Mouse (Mus musculus) lung, embryonic 16.5 days (tissue): ENCODE data around the gene Ap4m1. TPM values are rescaled to one million over a fixed set of nuclear protein-coding genes. Genes with fewer than 3 reads are reported as not detected.

Experiments
- ATAC-seq: fragments of 200-750 bp; cut with Nextera tagmentation; 2 replicates; pipeline ENCODE4 v1.8.0; 2017; ENCODE audit warnings: low read depth, mild to moderate bottlenecking, moderate library complexity
- H3K27ac ChIP-seq: fragments of 300-500 bp; sonication (generic); 2 replicates; pipeline ENCODE4 v1.5.1; 2014; ENCODE audit warnings: mild to moderate bottlenecking, control low read depth, low read length
- H3K27me3 ChIP-seq: fragments of 300-500 bp; sonication (generic); 2 replicates; pipeline ENCODE4 v1.6.1; 2014; ENCODE audit warnings: low read depth, low read length, mixed read lengths; ENCODE audit not compliant: control insufficient read depth, insufficient read depth
- H3K36me3 ChIP-seq: fragments of 300-500 bp; sonication (generic); 2 replicates; pipeline ENCODE4 v1.6.1; 2014; ENCODE audit warnings: low read length; ENCODE audit not compliant: control insufficient read depth, insufficient read depth
- H3K4me1 ChIP-seq: fragments of 300-500 bp; sonication (generic); replicated peaks from 2 replicates; pipeline ENCODE4 v1.6.1; 2014; ENCODE audit warnings: low read length, mixed read lengths; ENCODE audit not compliant: control insufficient read depth, insufficient read depth
- H3K4me2 ChIP-seq: fragments of 300-500 bp; sonication (generic); 2 replicates; pipeline ENCODE4 v1.6.1; 2014; ENCODE audit warnings: low read depth, low read length, control low read depth
- H3K4me3 ChIP-seq: fragments of 300-500 bp; sonication (generic); 2 replicates; pipeline ENCODE4 v1.5.1; 2014; ENCODE audit warnings: mild to moderate bottlenecking, low read length, control low read depth
- H3K9ac ChIP-seq: fragments of 300-500 bp; sonication (generic); 2 replicates; pipeline ENCODE4 v1.6.1; 2014; ENCODE audit warnings: low read length, control low read depth
- H3K9me3 ChIP-seq: fragments of 300-500 bp; sonication (generic); 2 replicates; pipeline ENCODE4 v1.6.1; 2016; ENCODE audit warnings: low read length; ENCODE audit not compliant: control insufficient read depth
- WGBS: fragments of 180-500 bp; shearing (Covaris S2); extraction: QIAGEN DNeasy Blood & Tissue Kit; methylation state at CpG from one replicate; pipeline ENCODE4 v1.1.7; 2014; 5-methylcytosine and 5-hydroxymethylcytosine counted together
- polyA plus RNA-seq: library from polyadenylated mRNA; unstranded; fragments of >200 nt; fragmentation: Nextera tagmentation; extraction: Ambion mirVana; gene quantifications from 2 replicates; pipeline ENCODE4 v1.2.1, GENCODE M21; 2015

The Ap4m1 gene
- polyA plus RNA-seq, 1 experiment from 2014 or later = 26.2 TPM

GRCm38 (mm10) chr5:138160842-138161665 is 10.7 kb upstream of the Ap4m1 start, which contains the start of gene Cops6:
Cops6 (plus strand) TSS chr5:138161071.
- peak within 1 kb of the TSS; percentile 86 for H3K9ac ChIP-seq
- peak within 1 kb of the TSS; percentile 72 for H3K27ac ChIP-seq
- peaks cover 31% of the 10 kb centered on the region for H3K36me3 ChIP-seq
- H3K4me1 ChIP-seq = peaks cover 8% of the 10 kb centered on the region; the same call in 1 of the 2 replicates
- peak; percentile 97 for ATAC-seq
- H3K27me3 ChIP-seq = no peaks in the 10 kb centered on the region
- no peaks in the 10 kb centered on the region for H3K9me3 ChIP-seq
- H3K4me3 ChIP-seq = peak within 1 kb of the TSS; percentile 91
- under 1% methylated on average over 42 of the region's 42 CpGs for WGBS
- H3K4me2 ChIP-seq = peak within 1 kb of the TSS; percentile 79

GRCm38 (mm10) chr5:138163046-138163445 is 8.8 kb upstream of the Ap4m1 start:
- H3K27ac ChIP-seq = no peak overlapping the region
- no peak overlapping the region for H3K4me3 ChIP-seq
- peaks cover 49% of the 10 kb centered on the region for H3K36me3 ChIP-seq
- no peak for ATAC-seq
- no peak overlapping the region for H3K4me2 ChIP-seq
- no peaks in the 10 kb centered on the region for H3K9me3 ChIP-seq
- peaks cover 8% of the 10 kb centered on the region; the same call in 1 of the 2 replicates for H3K4me1 ChIP-seq
- 62% methylated on average over 6 of the region's 6 CpGs for WGBS
- no peak overlapping the region for H3K9ac ChIP-seq
- H3K27me3 ChIP-seq = no peaks in the 10 kb centered on the region

DNA sequence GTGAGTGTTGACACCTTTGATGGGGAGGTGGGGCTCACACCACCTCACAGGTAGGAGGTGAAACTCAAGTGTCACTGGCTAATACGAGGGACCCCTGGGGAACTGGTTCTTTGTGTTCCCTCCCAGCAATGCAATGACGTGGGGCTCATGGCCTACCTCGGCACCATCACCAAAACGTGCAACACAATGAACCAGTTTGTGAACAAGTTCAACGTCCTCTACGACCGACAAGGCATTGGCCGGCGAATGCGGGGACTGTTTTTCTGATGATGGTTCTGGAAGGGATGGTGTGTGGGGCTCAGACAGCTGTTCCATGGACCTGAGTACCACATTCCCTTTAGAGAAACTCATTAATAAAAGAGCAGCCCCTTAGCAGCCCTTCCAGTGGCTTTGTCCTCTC is 8.2 kb upstream of the Ap4m1 start:
- Histone ChIP-seq H3K27me3 (no peaks in the 10 kb centered on the region), H3K9ac (no peak overlapping the region), H3K36me3 (peaks cover 52% of the 10 kb centered on the region), H3K9me3 (no peaks in the 10 kb centered on the region), H3K27ac (no peak overlapping the region), H3K4me3 (no peak overlapping the region), H3K4me1 (peaks cover 8% of the 10 kb centered on the region; the same call in 1 of the 2 replicates), H3K4me2 (no peak overlapping the region)
- ATAC-seq = no peak
- 65% methylated on average over 10 of the region's 10 CpGs for WGBS

GRCm38 (mm10) chr5:138165594-138165993 is 6.2 kb upstream of the Ap4m1 start:
- Histone ChIP-seq H3K9ac (no peak overlapping the region), H3K4me1 (peaks cover 12% of the 10 kb centered on the region), H3K9me3 (no peaks in the 10 kb centered on the region), H3K4me2 (no peak overlapping the region), H3K27me3 (no peaks in the 10 kb centered on the region), H3K4me3 (no peak overlapping the region), H3K36me3 (peaks cover 57% of the 10 kb centered on the region), H3K27ac (no peak overlapping the region)
- no peak for ATAC-seq
- WGBS = 68% methylated on average over 8 of the region's 8 CpGs

DNA sequence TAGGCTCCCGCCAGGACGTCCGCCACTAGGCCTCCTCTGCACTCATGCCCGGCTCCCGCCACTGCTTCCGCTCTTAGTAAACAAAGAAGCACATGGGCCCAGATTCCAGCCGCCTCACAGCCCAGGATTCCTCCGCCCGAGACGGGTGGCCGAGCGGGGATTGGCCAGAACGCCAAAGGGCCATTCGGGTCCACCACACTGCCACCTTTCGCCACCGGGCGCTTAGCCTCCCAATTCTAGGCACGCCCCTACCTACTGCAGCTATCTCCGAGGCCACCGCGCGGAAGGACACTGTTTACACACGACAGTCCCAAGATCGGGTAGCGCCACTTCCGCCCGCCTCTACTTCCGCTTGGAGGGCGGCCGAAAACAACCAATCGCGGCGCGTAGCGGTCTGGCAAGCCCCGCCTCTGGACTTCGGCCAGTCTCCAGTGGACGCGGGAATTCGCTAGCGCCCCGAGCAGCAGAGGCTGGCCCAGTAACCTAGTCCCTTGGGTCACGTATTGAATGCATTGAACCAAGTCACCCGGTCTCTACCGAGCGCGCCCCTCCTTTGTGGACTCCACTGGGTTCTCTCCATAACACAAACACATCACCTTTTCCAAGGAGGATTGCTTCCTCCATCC is 753 bp upstream of the Ap4m1 start:
- H3K36me3 ChIP-seq = peaks cover 37% of the 10 kb centered on the region

DNA sequence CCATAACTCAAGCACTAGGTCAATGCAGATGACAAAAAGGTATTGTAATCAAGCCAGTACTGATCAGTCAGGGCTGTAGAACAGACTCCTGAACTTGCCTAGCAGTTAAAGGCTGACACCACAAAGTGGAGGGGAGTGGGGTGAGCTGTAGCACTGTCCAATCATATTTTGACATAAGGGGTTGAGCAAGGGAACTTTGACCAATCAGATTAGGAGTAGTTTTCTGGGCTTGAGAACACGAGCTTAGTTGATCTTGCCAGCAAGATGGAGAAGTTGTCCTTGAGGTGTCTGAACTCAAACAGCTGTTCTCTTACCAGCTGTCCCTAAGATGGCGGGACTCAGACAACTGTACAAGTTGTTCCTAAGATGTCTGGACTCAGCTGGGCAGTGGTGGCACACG is 1.4 kb downstream of the Ap4m1 start:
- no peak for ATAC-seq
- H3K9me3 ChIP-seq = no peaks in the 10 kb centered on the region
- H3K4me1 ChIP-seq = peaks cover 17% of the 10 kb centered on the region
- 66% methylated on average over 3 of the region's 3 CpGs for WGBS
- H3K9ac ChIP-seq = no peak overlapping the region
- no peak overlapping the region; the same call in 1 of the 2 replicates for H3K4me3 ChIP-seq
- H3K36me3 ChIP-seq = peaks cover 32% of the 10 kb centered on the region
- H3K4me2 ChIP-seq = peak overlapping the region; percentile 63
- 0 out of 2 replicates have a peak overlapping the region, but pooled peaks have one; percentile 98 for H3K27ac ChIP-seq
- H3K27me3 ChIP-seq = no peaks in the 10 kb centered on the region

More for the DNA sequence above, 753 bp upstream of the Ap4m1 start:
- Histone ChIP-seq H3K4me2 (peak overlapping the region; percentile 86), H3K4me3 (peak overlapping the region; percentile 86), H3K9me3 (no peaks in the 10 kb centered on the region), H3K9ac (peak overlapping the region; percentile 85), H3K27ac (peak overlapping the region; percentile 98), H3K4me1 (peaks cover 17% of the 10 kb centered on the region), H3K27me3 (no peaks in the 10 kb centered on the region)
- WGBS = under 1% methylated on average over 47 of the region's 47 CpGs
- ATAC-seq = peak; percentile 86

- peak within 1 kb of the TSS; percentile 47 for H3K27ac ChIP-seq
- H3K36me3 ChIP-seq = peaks cover 10% of the 10 kb centered on the region
- H3K4me1 ChIP-seq = peaks cover 14% of the 10 kb centered on the region
- H3K9ac ChIP-seq = peak within 1 kb of the TSS; percentile 76
- H3K27me3 ChIP-seq = no peaks in the 10 kb centered on the region
- H3K4me2 ChIP-seq = peak within 1 kb of the TSS; percentile 68
- no peaks in the 10 kb centered on the region for H3K9me3 ChIP-seq
- WGBS = 0% methylated on average over 31 of the region's 31 CpGs
- peak within 1 kb of the TSS; percentile 84 for H3K4me3 ChIP-seq
- peak; percentile 90 for ATAC-seq
Observed at GRCm38 (mm10) chr5:138186950-138187638, 15.3 kb downstream of the Ap4m1 start, which contains the start of the genes Taf6 and Cnpy4. Taf6 (minus strand) TSS chr5:138187451. Cnpy4 (plus strand) TSS chr5:138187485.

DNA sequence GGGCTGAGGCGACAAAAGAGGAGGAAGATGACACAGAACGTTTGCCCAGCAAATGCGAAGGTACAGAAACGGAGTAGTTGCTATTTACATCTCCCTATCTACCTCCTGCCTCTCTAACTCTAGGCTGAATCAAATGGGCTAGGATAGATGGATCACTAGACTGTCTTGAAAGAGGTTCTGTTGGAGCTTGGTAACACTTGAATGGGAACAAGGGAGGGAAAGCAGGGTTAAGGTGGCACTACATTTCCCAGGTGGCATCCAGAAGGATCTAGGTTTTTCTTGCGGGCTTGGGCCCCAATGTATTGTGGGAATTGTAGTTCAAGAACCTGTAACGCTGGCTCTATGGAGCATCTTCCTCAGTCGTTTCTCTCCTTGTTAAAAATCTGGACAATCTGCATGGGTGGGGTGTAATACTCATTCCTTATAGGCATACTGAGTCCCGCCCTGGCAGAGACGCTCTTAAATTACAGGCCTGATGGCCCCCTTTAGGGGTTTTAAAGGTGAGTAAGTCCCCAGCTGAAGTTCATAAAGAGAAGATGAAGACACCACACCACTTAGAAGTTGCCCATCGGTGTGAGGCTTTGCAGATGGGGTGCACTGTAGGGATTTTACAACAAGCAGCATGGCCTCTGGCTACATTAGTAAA is 16.0 kb downstream of the Ap4m1 start:
- Histone ChIP-seq H3K4me3 (peak overlapping the region; percentile 84), H3K36me3 (peaks cover 5% of the 10 kb centered on the region), H3K9ac (peak overlapping the region; percentile 76), H3K27ac (peak overlapping the region; percentile 47), H3K27me3 (no peaks in the 10 kb centered on the region), H3K4me1 (peaks cover 14% of the 10 kb centered on the region), H3K9me3 (no peaks in the 10 kb centered on the region), H3K4me2 (peak overlapping the region; percentile 68)
- WGBS = 0% methylated on average over 10 of the region's 10 CpGs
- peak; percentile 87 for ATAC-seq
